Mouse (Mus musculus): ENCODE data around the gene Dnm3. TPM values are rescaled to one million over a fixed set of nuclear protein-coding genes. Genes with fewer than 3 reads are reported as not detected.

Gene Dnm3
- polyA plus RNA-seq, 1 experiment from 2014 or later = 5.2 TPM

DNA sequence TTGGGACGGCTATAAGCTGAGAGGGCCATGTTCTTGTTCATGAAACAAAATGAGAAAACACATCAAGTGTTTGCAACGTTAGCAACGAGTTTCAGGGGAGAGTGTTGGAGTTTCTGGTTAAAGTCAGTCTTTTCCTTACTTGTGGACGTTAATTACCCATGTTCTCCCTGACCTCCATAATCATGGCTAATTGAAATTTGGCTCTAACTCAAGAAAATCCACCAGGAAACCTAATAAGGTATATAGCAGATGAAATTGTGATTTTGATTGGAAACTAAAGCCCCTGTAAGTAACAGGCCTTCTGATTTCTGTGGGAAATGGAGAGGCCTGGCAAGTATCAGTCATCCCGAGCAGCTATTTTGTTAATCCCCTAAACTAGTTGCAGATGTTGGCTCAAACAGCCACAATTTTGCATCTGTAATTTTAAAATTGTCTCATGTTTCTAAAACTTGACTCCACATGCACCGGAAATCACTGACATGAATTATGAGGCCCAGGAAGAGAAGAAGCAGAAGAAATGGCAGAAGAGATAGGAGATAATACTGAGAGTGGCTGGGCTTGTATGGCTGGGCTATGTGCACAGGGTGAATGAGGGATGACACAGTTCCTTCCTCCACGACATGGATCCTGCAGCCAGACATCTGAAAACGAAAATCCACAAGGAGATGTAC lies 223.7 kb downstream of the Dnm3 start:
- ATAC-seq = no peak
- H3K27ac ChIP-seq (ENCODE audit: low read length) = no peak overlapping the region
- H3K36me3 ChIP-seq (ENCODE audit: control insufficient read depth, insufficient read depth, low read length) = no peaks in the 10 kb centered on the region
- 51% methylated on average over 8 of the region's 8 CpGs for WGBS
- H3K4me1 ChIP-seq (ENCODE audit: control insufficient read depth, insufficient read depth, low read length) = peaks cover 4% of the 10 kb centered on the region; the same call in 1 of the 2 replicates
- no peak overlapping the region for H3K4me2 ChIP-seq (ENCODE audit: low read depth, low read length)
- H3K9ac ChIP-seq (ENCODE audit: low read depth, low read length) = no peak overlapping the region
- H3K4me3 ChIP-seq (ENCODE audit: low read length) = no peak overlapping the region
- H3K9me3 ChIP-seq (ENCODE audit: control insufficient read depth, low read length) = no peaks in the 10 kb centered on the region
- no peaks in the 10 kb centered on the region for H3K27me3 ChIP-seq (replicated peaks; ENCODE audit: control insufficient read depth, insufficient read depth, low read length)

DNA sequence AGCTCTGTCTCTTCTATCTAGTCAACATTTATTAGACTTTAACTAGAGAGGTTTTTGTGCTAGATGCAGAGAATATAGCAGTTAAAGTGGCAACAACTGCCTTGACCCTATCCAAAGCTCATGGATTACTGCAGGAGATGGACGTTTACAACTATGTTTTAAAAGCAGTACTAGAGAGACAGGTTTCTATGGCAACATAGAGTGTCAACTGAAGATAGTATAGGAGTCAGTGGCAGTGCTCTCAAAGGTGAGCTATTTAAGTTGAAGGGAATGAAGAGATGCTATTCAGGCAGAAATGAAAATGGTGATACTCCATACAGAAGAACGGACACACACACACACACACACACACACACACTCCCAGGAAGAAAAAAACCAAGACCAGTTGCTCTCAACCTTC lies 225.0 kb downstream of the Dnm3 start:
- H3K36me3 ChIP-seq (ENCODE audit: control insufficient read depth, insufficient read depth, low read length) = no peaks in the 10 kb centered on the region
- WGBS = 60% methylated on average over 2 of the region's 2 CpGs
- no peak overlapping the region for H3K27ac ChIP-seq (ENCODE audit: low read length)
- H3K9me3 ChIP-seq (ENCODE audit: control insufficient read depth, low read length) = no peaks in the 10 kb centered on the region
- no peak overlapping the region for H3K4me3 ChIP-seq (ENCODE audit: low read length)
- H3K9ac ChIP-seq (ENCODE audit: low read depth, low read length) = no peak overlapping the region
- ATAC-seq = no peak
- no peak overlapping the region for H3K4me2 ChIP-seq (ENCODE audit: low read depth, low read length)
- H3K4me1 ChIP-seq (ENCODE audit: control insufficient read depth, insufficient read depth, low read length) = peaks cover 4% of the 10 kb centered on the region; the same call in 1 of the 2 replicates
- no peaks in the 10 kb centered on the region for H3K27me3 ChIP-seq (replicated peaks; ENCODE audit: control insufficient read depth, insufficient read depth, low read length)

DNA sequence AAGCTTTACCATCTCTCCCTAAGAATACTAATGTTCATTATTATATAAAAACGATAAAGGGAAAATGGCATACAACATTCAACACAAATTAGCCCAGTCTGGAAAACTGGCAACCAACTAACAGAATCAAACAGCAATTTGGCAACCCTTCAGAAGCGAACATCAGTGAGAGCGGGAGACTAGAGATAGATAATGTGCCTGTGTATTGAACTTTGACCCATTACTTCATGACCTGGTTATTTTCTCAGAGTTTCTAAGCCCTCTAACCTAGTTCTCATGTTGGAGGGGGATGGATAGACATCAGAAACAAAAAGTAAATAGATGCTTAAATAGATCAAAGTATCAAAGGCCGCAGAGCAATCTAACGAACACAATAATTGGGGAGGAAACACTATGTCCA lies 230.6 kb downstream of the Dnm3 start:
- Histone ChIP-seq H3K9ac (ENCODE audit: low read depth, low read length) (no peak overlapping the region), H3K4me1 (ENCODE audit: control insufficient read depth, insufficient read depth, low read length) (no peaks in the 10 kb centered on the region), H3K9me3 (ENCODE audit: control insufficient read depth, low read length) (no peaks in the 10 kb centered on the region), H3K4me2 (ENCODE audit: low read depth, low read length) (no peak overlapping the region), H3K27ac (ENCODE audit: low read length) (no peak overlapping the region), H3K36me3 (ENCODE audit: control insufficient read depth, insufficient read depth, low read length) (no peaks in the 10 kb centered on the region), H3K27me3 (replicated peaks; ENCODE audit: control insufficient read depth, insufficient read depth, low read length) (no peaks in the 10 kb centered on the region), H3K4me3 (ENCODE audit: low read length) (no peak overlapping the region)
- 77% methylated on average over 5 of the region's 5 CpGs for WGBS
- no peak for ATAC-seq

DNA sequence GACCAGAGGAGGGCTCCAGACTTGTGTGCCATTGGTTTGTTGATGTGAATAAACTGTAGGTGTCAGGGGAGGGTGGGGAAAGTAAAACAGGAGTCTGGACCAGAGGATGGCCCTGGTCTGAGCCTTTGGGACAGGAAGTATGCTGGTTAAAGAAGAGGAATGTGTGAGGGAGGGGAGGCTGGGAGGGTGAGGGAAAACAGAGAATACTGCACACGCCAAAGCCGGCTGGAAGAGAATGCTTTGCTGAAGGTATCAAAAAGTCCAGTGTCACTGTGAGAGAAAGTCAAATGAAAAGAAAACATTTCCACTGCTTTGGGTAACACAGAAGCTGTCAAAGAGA lies 234.2 kb downstream of the Dnm3 start:
- Histone ChIP-seq H3K36me3 (ENCODE audit: control insufficient read depth, insufficient read depth, low read length) (no peaks in the 10 kb centered on the region), H3K9me3 (ENCODE audit: control insufficient read depth, low read length) (no peaks in the 10 kb centered on the region), H3K4me2 (ENCODE audit: low read depth, low read length) (no peak overlapping the region), H3K4me3 (ENCODE audit: low read length) (no peak overlapping the region), H3K4me1 (ENCODE audit: control insufficient read depth, insufficient read depth, low read length) (no peaks in the 10 kb centered on the region), H3K27ac (ENCODE audit: low read length) (no peak overlapping the region), H3K27me3 (replicated peaks; ENCODE audit: control insufficient read depth, insufficient read depth, low read length) (no peaks in the 10 kb centered on the region), H3K9ac (ENCODE audit: low read depth, low read length) (no peak overlapping the region)
- peak; percentile 56 for ATAC-seq
- WGBS = 35% methylated on average over 2 of the region's 2 CpGs

DNA sequence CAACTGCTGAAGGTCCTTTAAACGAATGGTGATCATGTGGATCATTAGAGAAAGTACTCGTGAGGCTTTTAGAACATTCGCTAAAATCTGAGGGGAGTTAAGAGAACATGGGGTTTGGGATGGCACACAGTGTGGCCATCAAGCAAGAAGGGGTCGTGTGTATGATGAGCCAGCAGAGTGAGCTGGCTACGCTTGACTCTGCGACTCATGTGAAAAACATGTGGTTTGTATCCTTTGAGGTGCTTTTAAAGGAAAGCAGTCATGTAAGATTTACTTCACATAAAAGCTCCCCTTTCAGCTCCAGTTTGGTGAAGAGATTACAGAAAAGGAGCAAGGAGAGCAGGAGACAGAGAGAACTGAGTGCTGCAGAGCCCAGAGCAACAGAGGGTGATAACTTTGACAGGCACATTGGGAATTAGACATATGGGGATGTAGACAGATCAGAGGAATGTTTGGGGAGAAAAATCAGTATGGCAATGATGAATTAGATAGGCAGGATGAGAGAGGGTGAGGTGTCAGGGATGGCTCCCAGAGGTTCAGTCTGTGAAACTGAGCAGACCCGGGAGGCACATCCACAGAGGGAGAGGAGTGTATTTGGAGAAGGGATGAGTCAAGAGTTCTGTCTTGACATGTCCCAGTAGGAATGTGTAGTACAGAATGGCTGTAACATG lies 234.7 kb downstream of the Dnm3 start:
- no peaks in the 10 kb centered on the region for H3K36me3 ChIP-seq (ENCODE audit: control insufficient read depth, insufficient read depth, low read length)
- H3K4me1 ChIP-seq (ENCODE audit: control insufficient read depth, insufficient read depth, low read length) = no peaks in the 10 kb centered on the region
- H3K27ac ChIP-seq (ENCODE audit: low read length) = 0 out of 2 replicates have a peak overlapping the region, but pooled peaks have one; percentile 29
- H3K9ac ChIP-seq (ENCODE audit: low read depth, low read length) = no peak overlapping the region
- H3K27me3 ChIP-seq (replicated peaks; ENCODE audit: control insufficient read depth, insufficient read depth, low read length) = no peaks in the 10 kb centered on the region
- ATAC-seq = peak; percentile 79
- no peak overlapping the region for H3K4me3 ChIP-seq (ENCODE audit: low read length)
- WGBS = 60% methylated on average over 7 of the region's 7 CpGs
- H3K4me2 ChIP-seq (ENCODE audit: low read depth, low read length) = no peak overlapping the region
- H3K9me3 ChIP-seq (ENCODE audit: control insufficient read depth, low read length) = no peaks in the 10 kb centered on the region

DNA sequence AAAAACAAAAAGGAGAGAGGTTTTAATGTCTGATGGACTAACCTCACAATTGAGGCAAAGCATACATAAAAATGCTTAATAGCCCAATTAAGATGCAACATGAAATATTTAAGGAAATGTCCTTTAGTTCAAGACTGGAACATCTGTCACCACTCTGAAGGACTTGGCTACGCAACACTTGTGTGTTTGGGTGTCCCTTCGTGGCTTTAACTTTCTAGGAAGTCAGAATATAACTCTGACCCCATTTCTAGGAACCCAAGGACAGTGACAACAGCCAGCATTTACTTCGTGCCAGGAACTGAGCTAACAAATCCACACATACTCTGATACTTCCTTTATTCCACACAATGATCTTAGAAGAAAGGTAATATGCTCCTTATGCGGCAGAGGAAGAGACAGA lies 237.1 kb downstream of the Dnm3 start:
- Histone ChIP-seq H3K36me3 (ENCODE audit: control insufficient read depth, insufficient read depth, low read length) (no peaks in the 10 kb centered on the region), H3K4me3 (ENCODE audit: low read length) (no peak overlapping the region), H3K4me2 (ENCODE audit: low read depth, low read length) (no peak overlapping the region), H3K9me3 (ENCODE audit: control insufficient read depth, low read length) (no peaks in the 10 kb centered on the region), H3K27me3 (replicated peaks; ENCODE audit: control insufficient read depth, insufficient read depth, low read length) (no peaks in the 10 kb centered on the region), H3K9ac (ENCODE audit: low read depth, low read length) (no peak overlapping the region), H3K4me1 (ENCODE audit: control insufficient read depth, insufficient read depth, low read length) (no peaks in the 10 kb centered on the region), H3K27ac (ENCODE audit: low read length) (no peak overlapping the region)
- no peak for ATAC-seq
- 82% methylated on average over 4 of the region's 4 CpGs for WGBS

DNA sequence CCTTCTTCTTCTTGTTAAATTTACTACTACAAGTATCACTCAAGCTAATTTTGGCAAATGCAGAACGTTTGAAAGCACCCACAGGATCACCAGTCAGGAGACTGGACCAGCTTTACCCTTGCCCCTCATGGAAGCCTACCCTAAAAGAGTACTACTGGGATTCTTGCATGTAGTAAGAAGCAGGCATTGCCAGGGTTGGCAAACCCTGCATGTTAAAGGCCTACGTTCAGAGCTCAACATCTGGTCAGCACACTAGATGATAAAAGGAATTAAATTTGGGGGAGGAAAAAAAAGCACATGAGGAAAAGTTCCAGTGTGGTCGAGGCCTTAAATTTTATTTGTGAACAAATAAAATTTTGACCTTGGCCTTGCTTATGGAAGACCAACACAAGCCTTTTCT lies 239.2 kb downstream of the Dnm3 start:
- H3K9me3 ChIP-seq (ENCODE audit: control insufficient read depth, low read length) = no peaks in the 10 kb centered on the region
- no peak overlapping the region for H3K9ac ChIP-seq (ENCODE audit: low read depth, low read length)
- H3K4me1 ChIP-seq (ENCODE audit: control insufficient read depth, insufficient read depth, low read length) = no peaks in the 10 kb centered on the region
- no peaks in the 10 kb centered on the region for H3K36me3 ChIP-seq (ENCODE audit: control insufficient read depth, insufficient read depth, low read length)
- H3K4me3 ChIP-seq (ENCODE audit: low read length) = no peak overlapping the region
- no peak overlapping the region for H3K27ac ChIP-seq (ENCODE audit: low read length)
- no peaks in the 10 kb centered on the region for H3K27me3 ChIP-seq (replicated peaks; ENCODE audit: control insufficient read depth, insufficient read depth, low read length)
- ATAC-seq = no peak
- 56% methylated on average over 3 of the region's 3 CpGs for WGBS
- H3K4me2 ChIP-seq (ENCODE audit: low read depth, low read length) = no peak overlapping the region

DNA sequence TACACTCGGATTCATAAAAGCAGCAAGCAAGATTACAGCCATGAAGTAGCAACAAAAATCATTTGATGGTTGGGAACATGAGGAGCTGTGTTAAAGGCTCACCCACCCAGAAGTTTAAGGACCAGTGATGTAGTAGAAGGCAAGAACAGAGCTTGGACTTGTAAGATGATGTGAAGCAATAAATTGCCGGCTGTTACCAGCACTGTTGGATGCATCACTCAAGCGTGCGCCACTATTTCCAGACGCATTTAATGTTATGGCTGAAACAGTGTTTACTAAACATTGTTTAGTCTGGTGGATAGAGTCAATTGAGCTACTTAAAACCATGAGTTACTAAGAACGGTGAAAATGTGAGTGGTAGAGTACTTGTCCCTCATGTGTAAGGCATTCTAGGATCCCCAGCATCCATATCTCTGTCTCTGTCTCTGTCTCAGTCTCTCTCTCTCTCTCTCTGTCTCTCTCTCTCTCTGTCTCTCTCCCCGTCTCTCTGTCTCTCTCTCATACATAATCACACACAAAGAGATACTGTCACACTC lies 241.1 kb downstream of the Dnm3 start:
- Histone ChIP-seq H3K27ac (ENCODE audit: low read length) (no peak overlapping the region), H3K9ac (ENCODE audit: low read depth, low read length) (no peak overlapping the region), H3K4me2 (ENCODE audit: low read depth, low read length) (no peak overlapping the region), H3K4me3 (ENCODE audit: low read length) (no peak overlapping the region), H3K9me3 (ENCODE audit: control insufficient read depth, low read length) (no peaks in the 10 kb centered on the region), H3K36me3 (ENCODE audit: control insufficient read depth, insufficient read depth, low read length) (no peaks in the 10 kb centered on the region), H3K4me1 (ENCODE audit: control insufficient read depth, insufficient read depth, low read length) (no peaks in the 10 kb centered on the region), H3K27me3 (replicated peaks; ENCODE audit: control insufficient read depth, insufficient read depth, low read length) (no peaks in the 10 kb centered on the region)
- 66% methylated on average over 7 of the region's 7 CpGs for WGBS
- ATAC-seq = no peak

DNA sequence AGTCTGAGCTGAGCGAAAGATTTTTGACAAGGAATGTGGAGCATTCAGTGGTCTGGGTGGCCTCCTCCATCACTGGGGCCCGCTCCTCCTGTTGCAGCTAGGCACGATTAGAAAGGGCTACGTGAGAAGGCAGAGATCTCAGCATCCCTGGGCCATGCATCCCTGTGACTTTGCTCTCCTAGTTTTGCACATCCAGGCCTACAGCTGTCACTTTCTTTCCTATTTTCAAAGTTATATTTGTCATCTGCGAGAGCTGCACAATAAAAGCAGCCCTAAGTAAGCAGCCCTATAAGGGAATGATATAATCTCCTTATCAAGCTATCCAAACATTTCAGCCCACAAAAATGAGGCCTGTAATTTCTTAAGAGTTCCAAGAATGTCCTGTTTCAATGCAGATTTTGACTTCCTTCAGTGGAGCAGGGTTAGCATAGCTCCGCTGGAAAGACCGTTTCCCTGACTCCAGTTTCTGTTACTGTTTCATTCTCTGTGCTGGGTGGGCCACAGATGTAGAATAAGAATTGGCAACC lies 252.2 kb downstream of the Dnm3 start:
- ATAC-seq = peak; percentile 68
- H3K4me2 ChIP-seq (ENCODE audit: low read depth, low read length) = no peak overlapping the region
- 38% methylated on average over 7 of the region's 7 CpGs for WGBS

More for the DNA sequence above, 252.2 kb downstream of the Dnm3 start:
- no peaks in the 10 kb centered on the region for H3K4me1 ChIP-seq (ENCODE audit: control insufficient read depth, insufficient read depth, low read length)
- H3K9me3 ChIP-seq (ENCODE audit: control insufficient read depth, low read length) = no peaks in the 10 kb centered on the region
- no peak overlapping the region for H3K9ac ChIP-seq (ENCODE audit: low read depth, low read length)
- H3K4me3 ChIP-seq (ENCODE audit: low read length) = no peak overlapping the region
- no peaks in the 10 kb centered on the region for H3K36me3 ChIP-seq (ENCODE audit: control insufficient read depth, insufficient read depth, low read length)
- peak overlapping the region; percentile 70 for H3K27ac ChIP-seq (ENCODE audit: low read length)
- H3K27me3 ChIP-seq (replicated peaks; ENCODE audit: control insufficient read depth, insufficient read depth, low read length) = no peaks in the 10 kb centered on the region

Data from intestine, embryonic 16.5 days (tissue).